Mouse (Mus musculus): ENCODE results near the gene Il27. TPM values are rescaled to one million over a fixed set of nuclear protein-coding genes. Genes with fewer than 3 reads are reported as not detected.

Gene Il27
- polyA plus RNA-seq, 1 experiment from 2014 or later, result not detected

Small RNA genes lying within 50 kb of the gene (microRNA-seq; reads per million reads assigned to microRNA genes)
- gene Mir7059 (ENCODE audit: borderline number of aligned reads), result 1.2 reads per million

Other genes with a start within 250 kb of the Il27 start
- gene Lat, start 225.4 kb downstream of the Il27 start, polyA plus RNA-seq (2014; fragmentation: Nextera tagmentation; extraction: Ambion mirVana), result 2.3 TPM in 2 replicates
- 40.4 and 43.8 TPM in 2 replicates for gene Spns1, start 217.5 kb downstream of the Il27 start, polyA plus RNA-seq (2014; fragmentation: Nextera tagmentation; extraction: Ambion mirVana)
- gene Nfatc2ip, start 198.2 kb downstream of the Il27 start, polyA plus RNA-seq (2014; fragmentation: Nextera tagmentation; extraction: Ambion mirVana), result 2.5 and 2.6 TPM in 2 replicates
- gene Cd19, start 180.1 kb downstream of the Il27 start, polyA plus RNA-seq (2014; fragmentation: Nextera tagmentation; extraction: Ambion mirVana), result 0.19 and 0.28 TPM in 2 replicates
- gene Rabep2, start 166.2 kb downstream of the Il27 start, polyA plus RNA-seq (2014; fragmentation: Nextera tagmentation; extraction: Ambion mirVana), result 26.4 and 28.9 TPM in 2 replicates
- gene Atp2a1, start 131.8 kb downstream of the Il27 start, polyA plus RNA-seq (2014; fragmentation: Nextera tagmentation; extraction: Ambion mirVana), result 235 and 334 TPM in 2 replicates
- 44.3 and 46.3 TPM in 2 replicates for gene Sh2b1, start 119.5 kb downstream of the Il27 start, polyA plus RNA-seq (2014; fragmentation: Nextera tagmentation; extraction: Ambion mirVana)
- 127 and 130 TPM in 2 replicates for gene Tufm, start 107.6 kb downstream of the Il27 start, polyA plus RNA-seq (2014; fragmentation: Nextera tagmentation; extraction: Ambion mirVana)
- gene Atxn2l, start 91.5 kb downstream of the Il27 start, polyA plus RNA-seq (2014; fragmentation: Nextera tagmentation; extraction: Ambion mirVana), result 49.8 and 54.8 TPM in 2 replicates
- gene Eif3c, start 28.5 kb downstream of the Il27 start, polyA plus RNA-seq (2014; fragmentation: Nextera tagmentation; extraction: Ambion mirVana), result 158 and 167 TPM in 2 replicates
- gene Apobr, start 10.0 kb downstream of the Il27 start, polyA plus RNA-seq (2014; fragmentation: Nextera tagmentation; extraction: Ambion mirVana), result 0.97 and 1.8 TPM in 2 replicates
- gene Cln3, start 9.1 kb downstream of the Il27 start, polyA plus RNA-seq (2014; fragmentation: Nextera tagmentation; extraction: Ambion mirVana), result 27.8 and 31.8 TPM in 2 replicates
- gene Nupr1, start 35.9 kb upstream of the Il27 start, polyA plus RNA-seq (2014; fragmentation: Nextera tagmentation; extraction: Ambion mirVana), result 29.3 and 39.9 TPM in 2 replicates
- 40.8 and 45.4 TPM in 2 replicates for gene Sgf29, start 54.4 kb upstream of the Il27 start, polyA plus RNA-seq (2014; fragmentation: Nextera tagmentation; extraction: Ambion mirVana)
- 13.5 and 17.9 TPM in 2 replicates for gene Sult1a1, start 81.5 kb upstream of the Il27 start, polyA plus RNA-seq (2014; fragmentation: Nextera tagmentation; extraction: Ambion mirVana)
- 108 and 130 TPM in 2 replicates for gene Bola2, start 100.5 kb upstream of the Il27 start, polyA plus RNA-seq (2014; fragmentation: Nextera tagmentation; extraction: Ambion mirVana)
- gene Slx1b, start 100.8 kb upstream of the Il27 start, polyA plus RNA-seq (2014; fragmentation: Nextera tagmentation; extraction: Ambion mirVana), result 5.3 and 6.4 TPM in 2 replicates
- 44.9 and 45.2 TPM in 2 replicates for gene Coro1a, start 112.8 kb upstream of the Il27 start, polyA plus RNA-seq (2014; fragmentation: Nextera tagmentation; extraction: Ambion mirVana)
- 61.9 and 62.3 TPM in 2 replicates for gene Mapk3, start 164.7 kb upstream of the Il27 start, polyA plus RNA-seq (2014; fragmentation: Nextera tagmentation; extraction: Ambion mirVana)
- gene Gdpd3, start 171.4 kb upstream of the Il27 start, polyA plus RNA-seq (2014; fragmentation: Nextera tagmentation; extraction: Ambion mirVana), result 2.1 and 5.1 TPM in 2 replicates
- 117 and 123 TPM in 2 replicates for gene Ypel3, start 182.0 kb upstream of the Il27 start, polyA plus RNA-seq (2014; fragmentation: Nextera tagmentation; extraction: Ambion mirVana)
- gene Tbx6, start 186.5 kb upstream of the Il27 start, polyA plus RNA-seq (2014; fragmentation: Nextera tagmentation; extraction: Ambion mirVana), result 0.24 and 0.35 TPM in 2 replicates
- 214 and 256 TPM in 2 replicates for gene Ppp4c, start 197.6 kb upstream of the Il27 start, polyA plus RNA-seq (2014; fragmentation: Nextera tagmentation; extraction: Ambion mirVana)
- 1.1 and 1.9 TPM in 2 replicates for gene Fam57b, start 202.7 kb upstream of the Il27 start, polyA plus RNA-seq (2014; fragmentation: Nextera tagmentation; extraction: Ambion mirVana)
- gene 4930451I11Rik, start 236.7 kb upstream of the Il27 start, polyA plus RNA-seq (2014; fragmentation: Nextera tagmentation; extraction: Ambion mirVana), result not detected in 2 replicates

Data from embryonic facial prominence, embryonic 14.5 days (tissue).